Mouse (Mus musculus): Measurements from ENCODE around the gene Ap5s1. TPM values are rescaled to one million over a fixed set of nuclear protein-coding genes. Genes with fewer than 3 reads are reported as not detected.

The Ap5s1 gene
- 4.5 TPM for polyA plus RNA-seq (2014; fragmentation: Illumina TruSeq; extraction: RNeasy Lipid Tissue Mini Kit (QIAGEN cat#74804); ENCODE audit: low replicate concordance)

GRCm38 (mm10) chr2:131206778-131207177 lies at the start of gene Ap5s1:
Gene Ap5s1, plus strand, starts transcription at chr2:131207078.

DNA sequence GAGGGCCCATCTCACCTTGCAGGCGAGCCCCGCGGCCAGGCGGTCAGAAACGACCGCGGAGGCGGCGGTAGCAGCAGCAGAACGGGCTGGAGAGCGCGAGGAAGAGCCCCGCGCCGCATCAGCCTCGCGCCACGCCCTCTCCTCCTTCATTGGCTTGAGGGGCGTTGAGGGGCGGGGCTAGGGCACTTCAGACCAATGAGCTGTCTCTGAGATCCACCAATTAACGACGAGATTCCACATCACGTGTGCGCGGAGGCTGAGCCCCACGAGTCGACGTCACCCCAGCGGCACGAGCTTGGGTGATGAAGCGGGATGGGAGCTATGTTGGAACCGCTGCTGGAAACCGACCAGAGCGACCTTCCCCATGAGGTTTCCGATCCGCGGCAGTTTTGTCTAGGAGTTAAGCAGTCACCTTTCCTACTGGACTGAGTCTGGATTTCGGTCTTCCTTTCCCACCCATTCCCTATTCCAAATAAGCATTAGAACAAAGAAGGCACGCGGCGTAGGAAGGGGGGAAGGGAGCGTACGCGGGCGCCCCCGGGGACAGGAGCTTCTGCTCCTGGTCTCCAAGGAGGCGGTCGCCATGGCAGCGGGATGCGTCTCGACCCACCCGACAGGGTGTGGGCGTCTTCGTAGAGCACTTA lies 46.8 kb upstream of the Ap5s1 start, which contains the start of gene 1700037H04Rik:
Gene 1700037H04Rik (minus strand): TSS at position 144 of the 644 bp plus-strand sequence.

GRCm38 (mm10) chr2:131179990-131180587 lies 26.8 kb upstream of the Ap5s1 start, which contains the start of gene Cenpb:
Gene Cenpb, minus strand, starts transcription at chr2:131180067.

DNA sequence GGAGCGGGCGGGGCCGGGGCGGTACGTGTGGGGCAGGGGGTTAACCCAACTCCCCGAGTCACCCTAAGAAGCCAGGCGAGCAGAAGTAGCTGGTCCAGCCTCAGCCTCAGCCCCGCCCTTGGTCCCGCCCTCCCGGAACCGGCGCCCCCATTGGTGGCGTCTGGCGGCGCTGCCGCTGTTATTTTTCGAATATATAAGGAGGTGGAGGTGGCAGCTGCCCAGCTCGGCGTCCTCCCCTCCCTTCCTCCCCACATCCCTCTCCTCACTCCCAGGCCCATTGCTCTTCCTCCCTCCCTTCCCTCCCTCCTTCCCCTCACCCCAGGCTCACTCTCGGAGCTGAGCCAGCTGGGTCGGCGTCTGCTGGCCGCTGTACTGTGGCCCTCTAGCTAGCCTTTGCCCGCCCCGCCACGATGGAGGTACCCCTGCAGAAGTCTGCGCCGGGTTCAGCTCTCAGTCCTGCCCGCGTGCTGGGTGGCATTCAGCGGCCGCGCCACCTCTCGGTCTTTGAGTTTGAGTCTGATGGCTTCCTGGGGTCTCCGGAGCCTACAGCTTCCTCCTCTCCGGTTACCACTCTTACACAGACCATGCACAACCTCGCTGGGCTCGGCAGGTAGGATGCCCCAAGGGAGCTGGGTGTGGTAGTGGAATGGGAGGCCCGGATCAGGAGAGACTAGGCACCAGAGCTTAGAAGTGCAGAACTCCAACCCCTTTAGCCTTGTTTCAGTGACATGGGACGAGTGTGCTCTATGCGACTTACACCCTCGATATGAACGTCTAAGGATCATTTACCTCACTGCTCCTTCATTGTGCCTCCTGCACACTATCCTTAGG lies 19.9 kb upstream of the Ap5s1 start, which contains the start of the genes Cdc25b and Spef1:
Gene Cdc25b (plus strand): TSS at position 179 of the 831 bp plus-strand sequence.
Gene Spef1 (minus strand): TSS at position 512 of the 831 bp plus-strand sequence.

GRCm38 (mm10) chr2:131233307-131234126 lies 26.6 kb downstream of the Ap5s1 start, which contains the start of gene Mavs:
Gene Mavs, plus strand, starts transcription at chr2:131234063.

DNA sequence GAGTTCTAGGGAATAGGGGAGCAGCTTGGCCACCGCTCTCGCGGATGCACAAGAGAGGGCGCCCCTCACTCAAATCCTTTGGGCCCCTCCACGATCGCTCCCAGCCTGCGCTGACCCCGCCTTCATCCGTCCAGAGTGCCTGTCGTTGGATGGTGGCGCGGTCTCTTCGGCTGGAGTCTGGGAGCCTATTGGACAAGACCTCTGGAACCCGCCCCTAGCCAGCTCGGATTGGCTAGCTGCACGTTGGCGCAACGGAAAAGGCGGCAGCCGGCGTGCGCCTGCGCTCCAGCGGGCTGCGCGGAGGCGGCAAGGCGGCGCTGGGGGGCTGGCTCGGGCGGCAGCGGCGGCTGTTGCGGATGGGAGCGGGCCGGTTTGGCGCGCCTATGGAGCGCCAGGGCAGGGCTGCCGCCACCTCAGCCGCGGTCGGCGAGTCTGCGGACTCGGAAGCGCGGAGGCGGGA lies 55.4 kb downstream of the Ap5s1 start, which contains the start of gene Pank2:
Gene Pank2 (plus strand): TSS at position 283 of the 460 bp plus-strand sequence.

Other genes starting within 250 kb of the Ap5s1 start
- not detected for gene Gfra4, start 164.0 kb upstream of the Ap5s1 start, polyA plus RNA-seq (2014; fragmentation: Illumina TruSeq; extraction: RNeasy Lipid Tissue Mini Kit (QIAGEN cat#74804); ENCODE audit: low replicate concordance)
- 0.41 TPM for gene Adam33, start 143.3 kb upstream of the Ap5s1 start, polyA plus RNA-seq (2014; fragmentation: Illumina TruSeq; extraction: RNeasy Lipid Tissue Mini Kit (QIAGEN cat#74804); ENCODE audit: low replicate concordance)
- gene Siglec1, start 120.3 kb upstream of the Ap5s1 start, polyA plus RNA-seq (2014; fragmentation: Illumina TruSeq; extraction: RNeasy Lipid Tissue Mini Kit (QIAGEN cat#74804); ENCODE audit: low replicate concordance), result 0.30 TPM
- gene Hspa12b, start 79.8 kb upstream of the Ap5s1 start, polyA plus RNA-seq (2014; fragmentation: Illumina TruSeq; extraction: RNeasy Lipid Tissue Mini Kit (QIAGEN cat#74804); ENCODE audit: low replicate concordance), result 0.30 TPM
- gene Gm11037, start 73.6 kb upstream of the Ap5s1 start, polyA plus RNA-seq (2014; fragmentation: Illumina TruSeq; extraction: RNeasy Lipid Tissue Mini Kit (QIAGEN cat#74804); ENCODE audit: low replicate concordance), result not detected
- gene 1700037H04Rik, start 47.0 kb upstream of the Ap5s1 start, polyA plus RNA-seq (2014; fragmentation: Illumina TruSeq; extraction: RNeasy Lipid Tissue Mini Kit (QIAGEN cat#74804); ENCODE audit: low replicate concordance), result 0.93 TPM
- 6.3 TPM for gene Cenpb, start 27.0 kb upstream of the Ap5s1 start, polyA plus RNA-seq (2014; fragmentation: Illumina TruSeq; extraction: RNeasy Lipid Tissue Mini Kit (QIAGEN cat#74804); ENCODE audit: low replicate concordance)
- 3.2 TPM for gene Cdc25b, start 20.1 kb upstream of the Ap5s1 start, polyA plus RNA-seq (2014; fragmentation: Illumina TruSeq; extraction: RNeasy Lipid Tissue Mini Kit (QIAGEN cat#74804); ENCODE audit: low replicate concordance)
- 1.1 TPM for gene Spef1, start 19.8 kb upstream of the Ap5s1 start, polyA plus RNA-seq (2014; fragmentation: Illumina TruSeq; extraction: RNeasy Lipid Tissue Mini Kit (QIAGEN cat#74804); ENCODE audit: low replicate concordance)
- gene Mavs, start 27.0 kb downstream of the Ap5s1 start, polyA plus RNA-seq (2014; fragmentation: Illumina TruSeq; extraction: RNeasy Lipid Tissue Mini Kit (QIAGEN cat#74804); ENCODE audit: low replicate concordance), result 7.1 TPM
- gene Pank2, start 55.4 kb downstream of the Ap5s1 start, polyA plus RNA-seq (2014; fragmentation: Illumina TruSeq; extraction: RNeasy Lipid Tissue Mini Kit (QIAGEN cat#74804); ENCODE audit: low replicate concordance), result 58.1 TPM
- 6.3 TPM for gene Rnf24, start 145.8 kb downstream of the Ap5s1 start, polyA plus RNA-seq (2014; fragmentation: Illumina TruSeq; extraction: RNeasy Lipid Tissue Mini Kit (QIAGEN cat#74804); ENCODE audit: low replicate concordance)